7 mouse cellular contexts compared by ENCODE assay signal in the genomic region with DNA sequence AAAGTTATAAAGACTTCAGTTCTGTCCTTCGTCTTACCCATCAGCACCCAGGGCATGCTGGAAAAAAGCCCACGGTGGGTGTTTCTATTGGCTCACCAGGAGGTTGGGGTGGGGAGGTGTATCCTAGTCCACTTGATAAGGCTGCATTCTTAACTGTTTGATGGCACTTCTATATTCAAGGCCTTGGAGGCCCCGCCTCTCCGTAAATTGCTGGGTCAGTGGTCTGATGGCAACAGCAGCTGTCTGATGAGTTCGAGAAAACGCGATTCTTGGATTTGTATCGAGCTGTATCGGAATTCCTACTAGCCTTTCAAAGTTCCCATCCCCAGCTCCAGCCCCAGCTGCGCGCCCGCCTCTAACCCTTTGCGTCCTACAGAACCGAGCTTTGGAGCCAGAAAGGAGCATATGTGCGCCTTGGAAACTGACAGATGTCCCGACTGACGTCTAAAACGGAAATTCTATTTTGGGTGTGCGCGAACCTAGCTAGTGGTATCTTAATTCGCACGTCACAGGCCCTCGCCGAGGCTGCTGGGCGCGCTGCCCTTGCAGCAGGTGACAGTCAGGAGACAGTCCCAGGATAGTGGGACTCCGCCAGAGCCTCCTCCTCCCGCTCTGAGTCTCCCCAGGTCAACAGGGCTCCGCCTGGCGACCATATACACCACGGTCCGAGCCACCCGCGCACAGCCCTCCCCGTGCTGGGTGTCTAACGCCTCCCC. TPM values are rescaled to one million over a fixed set of nuclear protein-coding genes. Genes with fewer than 3 reads are reported as not detected.
DNase-seq lines count a peak whose midpoint lies in the region; ATAC-seq and TF ChIP-seq lines count a peak whose summit lies in the region.

No protein-coding gene starts in this region.

- H3K9me3 ChIP-seq in hindbrain, embryonic 13.5 days: peaks cover 6% of the 10 kb centered on the region; the same call in 1 of the 2 replicates
- no peaks in the 10 kb centered on the region for H3K9me3 ChIP-seq in lung, postnatal 0 days (ENCODE audit: low read length)

- TF ChIP-seq CTCF in lung, postnatal 0 days (IDR thresholded peaks at IDR 0.05): peak; percentile 49

- H3K27ac ChIP-seq in hindbrain, embryonic 13.5 days: peak overlapping the region; percentile 91
- H3K27ac ChIP-seq in lung, postnatal 0 days (ENCODE audit: low read length): peak overlapping the region; percentile 91

- peaks cover 14% of the 10 kb centered on the region for H3K4me1 ChIP-seq in hindbrain, embryonic 13.5 days (replicated peaks)
- H3K4me1 ChIP-seq in lung, postnatal 0 days (ENCODE audit: insufficient read depth, low read depth, low read length): 0 out of 2 replicates have a peak, but pooled peaks cover 5% of the 10 kb centered on the region

- WGBS in hindbrain, embryonic 13.5 days: 4% methylated on average over 36 of the region's 36 CpGs
- 2% methylated on average over 36 of the region's 36 CpGs for WGBS in lung, postnatal 0 days

- H3K9ac ChIP-seq in hindbrain, embryonic 13.5 days: peak overlapping the region; percentile 80
- H3K9ac ChIP-seq in lung, postnatal 0 days (replicated peaks; ENCODE audit: low read depth): peak overlapping the region; percentile 79

- peak; percentile 90 for ATAC-seq in hindbrain, embryonic 13.5 days (ENCODE audit: low FRiP score)
- ATAC-seq in lung, postnatal 0 days: peak; percentile 83

- H3K36me3 ChIP-seq in hindbrain, embryonic 13.5 days: no peaks in the 10 kb centered on the region
- no peaks in the 10 kb centered on the region for H3K36me3 ChIP-seq in lung, postnatal 0 days (ENCODE audit: insufficient read depth, low read length)

- peak; percentile 72 for DNase-seq in T-cell, adult 2 months (ENCODE audit: low spot score)
- DNase-seq in cerebellum, adult 9-10 months: peak; percentile 93
- peak; percentile 69 to 72 for DNase-seq in frontal cortex, postnatal 10 days (ENCODE audit: low spot score in 2 of 2)
- DNase-seq in layer of hippocampus, postnatal 25 days (ENCODE audit: extremely low spot score in 1 of 2, low spot score in 1 of 2): peak; percentile 63 to 67
- peak; percentile 63 for DNase-seq in lung, postnatal 0 days (ENCODE audit: low spot score)
- DNase-seq in right cerebral cortex, adult 18-20 months: peak; percentile 83

- peak overlapping the region; percentile 82 for H3K4me2 ChIP-seq in hindbrain, embryonic 13.5 days
- peak overlapping the region; percentile 91 for H3K4me2 ChIP-seq in lung, postnatal 0 days (replicated peaks; ENCODE audit: low read depth, low read length)

- peaks cover 7% of the 10 kb centered on the region; the same call in 1 of the 2 replicates for H3K27me3 ChIP-seq in hindbrain, embryonic 13.5 days
- H3K27me3 ChIP-seq in lung, postnatal 0 days (replicated peaks; ENCODE audit: insufficient read depth, low read length): no peaks in the 10 kb centered on the region

- TF ChIP-seq EP300 in lung, postnatal 0 days (IDR thresholded peaks at IDR 0.05): no peak

- peak overlapping the region; percentile 69 for H3K4me3 ChIP-seq in hindbrain, embryonic 13.5 days
- H3K4me3 ChIP-seq in lung, postnatal 0 days (ENCODE audit: low read depth, low read length): peak overlapping the region; percentile 74

RNA-seq across cellular contexts. Expression of a gene that starts 0.5 kb away (rescaled TPM):
- 17.1 and 20.5 TPM in 2 replicates for polyA plus RNA-seq in hindbrain, embryonic 13.5 days (2015; fragmentation: Nextera tagmentation; extraction: Ambion mirVana)
- 10 to 100 TPM; 22.6 to 23.7 TPM for total RNA-seq in layer of hippocampus, postnatal 25 days (2021)
- polyA plus RNA-seq in lung, postnatal 0 days (2015; fragmentation: Nextera tagmentation; extraction: Ambion mirVana): 46.8 and 48.3 TPM in 2 replicates

RNA-seq across cellular contexts. Expression of a gene that starts 10.6 kb away (rescaled TPM):
- polyA plus RNA-seq in hindbrain, embryonic 13.5 days (2015; fragmentation: Nextera tagmentation; extraction: Ambion mirVana): 0.04 TPM in 1 of 2 replicates, not detected in the other
- under 1 TPM; 0.52 to 0.54 TPM for total RNA-seq in layer of hippocampus, postnatal 25 days (2021)
- 0.04 and 0.08 TPM in 2 replicates for polyA plus RNA-seq in lung, postnatal 0 days (2015; fragmentation: Nextera tagmentation; extraction: Ambion mirVana)

RNA-seq across cellular contexts. Expression of a gene that starts 21.1 kb away (rescaled TPM):
- 3.4 and 3.9 TPM in 2 replicates for polyA plus RNA-seq in hindbrain, embryonic 13.5 days (2015; fragmentation: Nextera tagmentation; extraction: Ambion mirVana)
- total RNA-seq in layer of hippocampus, postnatal 25 days (2021): 1 to 10 TPM; 4.4 to 7.3 TPM
- 8.7 and 9.1 TPM in 2 replicates for polyA plus RNA-seq in lung, postnatal 0 days (2015; fragmentation: Nextera tagmentation; extraction: Ambion mirVana)

RNA-seq across cellular contexts. Expression of a gene that starts 48.6 kb away (rescaled TPM):
- polyA plus RNA-seq in hindbrain, embryonic 13.5 days (2015; fragmentation: Nextera tagmentation; extraction: Ambion mirVana): 8.9 and 9.1 TPM in 2 replicates
- total RNA-seq in layer of hippocampus, postnatal 25 days (2021): under 1 TPM; 0.64 to 0.92 TPM
- polyA plus RNA-seq in lung, postnatal 0 days (2015; fragmentation: Nextera tagmentation; extraction: Ambion mirVana): 1.5 and 2.3 TPM in 2 replicates

Comparison
In these comparisons a context has a peak if more than half of its experiments do, and no peak if none do; other contexts are left out.
1. Peak in every context shown above with its lines: DNase-seq, ATAC-seq, H3K4me3 ChIP-seq and H3K27ac ChIP-seq.